Mouse (Mus musculus): ENCODE data around the gene Kcnc3.

- TF ChIP-seq CTCF (IDR thresholded peaks at IDR 0.05; ENCODE audit: control insufficient read depth, insufficient read depth, insufficient read length) (no peak), USF1 (IDR thresholded peaks at IDR 0.05; ENCODE audit: low read depth) (no peak), MAX (IDR thresholded peaks at IDR 0.05) (no peak)
Measured at GRCm38 (mm10) chr7:44589946-44590345, 518 bp upstream of the Kcnc3 start.

Measured in C2C12 (cell line).